Mouse (Mus musculus) liver, adult 2 months (tissue): ENCODE results near the gene Ankrd42.

Experiments
- CTCF ChIP-seq: fragments of 200-500 bp; IDR thresholded peaks from 2 replicates; pipeline ENCODE4 v1.5.1; 2011; ENCODE audit warnings: low read depth, low read length, control low read depth
- POLR2A ChIP-seq: fragments of 200-500 bp; IDR thresholded peaks from 2 replicates; pipeline ENCODE4 v1.6.1; 2011; ENCODE audit warnings: low read length, control low read depth; ENCODE audit not compliant: insufficient read depth; ENCODE audit errors: extremely low read depth

DNA sequence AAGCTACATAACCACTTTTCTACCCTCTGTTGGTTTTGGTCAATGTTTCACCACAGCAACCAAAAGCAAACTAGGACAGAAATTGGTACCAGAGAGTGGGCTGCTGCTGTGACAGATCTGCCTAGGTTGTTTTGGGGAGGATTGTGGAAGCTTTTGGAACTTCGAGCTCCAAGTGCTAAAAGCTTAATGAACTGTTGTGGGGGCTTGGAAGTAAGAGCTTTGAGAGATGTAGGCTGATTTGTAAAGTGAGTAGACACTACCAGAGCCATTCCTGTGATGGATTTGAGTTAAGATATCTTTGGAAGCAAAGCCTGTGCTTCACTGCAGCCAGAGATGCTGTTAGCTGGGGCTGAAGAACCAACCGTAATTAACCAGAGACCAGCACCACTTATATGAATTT is 46.1 kb downstream of the Ankrd42 start:
- TF ChIP-seq POLR2A: no peak
- TF ChIP-seq CTCF: no peak
